Mouse (Mus musculus): ENCODE results near the gene Iqgap3. TPM values are rescaled to one million over a fixed set of nuclear protein-coding genes. Genes with fewer than 3 reads are reported as not detected.

Iqgap3 gene
- 1 to 10 TPM; 1.9 to 2.0 TPM for total RNA-seq (2021)

DNA sequence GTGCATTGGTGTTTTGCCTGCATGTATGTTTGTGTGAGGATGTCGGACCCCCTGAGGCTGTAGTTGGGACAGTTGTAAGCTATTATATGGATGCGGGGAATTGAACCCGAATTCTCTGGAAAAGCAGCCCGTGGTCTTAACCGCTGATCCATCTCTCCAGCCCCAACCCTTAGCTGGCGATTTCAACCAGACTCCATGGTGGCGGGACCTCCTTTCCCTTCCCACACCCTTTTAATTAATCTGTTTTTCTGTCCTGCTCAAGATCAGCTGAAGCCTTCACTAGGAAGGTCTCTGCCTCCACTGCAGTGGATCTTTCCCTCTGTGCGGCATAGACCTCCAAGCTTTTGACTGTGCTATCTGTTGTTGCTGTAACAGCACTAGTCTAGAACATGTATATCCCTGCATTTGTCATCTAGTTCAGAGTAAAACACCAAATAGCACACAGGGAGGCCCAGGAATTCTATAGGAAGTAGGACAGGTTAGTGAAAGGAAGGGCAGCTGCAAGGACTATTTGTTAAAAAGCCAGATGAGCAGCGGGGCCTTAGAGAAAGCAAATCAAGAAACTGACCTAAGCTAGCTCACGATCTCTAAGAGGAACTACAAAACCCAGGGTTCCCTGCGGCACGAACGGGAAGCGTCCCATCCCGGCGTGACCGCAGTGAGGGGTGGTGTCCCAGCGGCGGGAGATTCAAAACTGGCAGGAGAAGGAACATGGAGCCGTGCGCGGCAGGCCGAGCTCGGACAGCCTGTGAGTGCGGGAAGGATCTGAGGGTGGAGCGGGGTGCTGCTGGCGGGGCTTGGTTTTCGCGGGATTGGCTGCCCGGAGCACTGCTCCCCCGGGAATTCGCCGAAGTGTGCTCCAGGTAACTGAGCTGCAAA is at the start of gene Iqgap3:
Gene Iqgap3, plus strand, starts transcription at position 627 of the 879 bp plus-strand sequence.
- intact Hi-C loops (cut with DNase I) = no loop called here
- peak; percentile 83 to 94 for DNase-seq (ENCODE audit: extremely low spot score in 1 of 2, low spot score in 2 of 2)

DNA sequence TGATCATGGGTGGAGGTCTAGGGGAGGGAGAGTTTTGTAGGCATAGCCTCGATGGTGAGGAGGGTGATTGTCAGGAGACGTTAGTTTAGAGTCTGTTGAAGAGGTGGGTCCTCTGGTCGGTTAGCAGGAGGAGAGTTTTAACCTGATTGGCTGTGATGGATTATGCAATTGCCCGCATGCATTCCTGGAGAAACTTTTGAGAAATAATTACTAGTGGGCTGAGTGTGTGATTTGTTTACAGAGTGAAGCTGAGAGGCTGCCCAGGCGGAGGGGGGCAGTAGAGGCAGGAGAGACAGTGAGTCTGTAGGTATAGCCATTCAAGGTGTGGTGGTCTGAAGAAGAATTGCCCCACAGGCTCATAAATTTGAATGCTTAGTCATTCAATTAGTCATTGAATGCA is 48.3 kb upstream of the Iqgap3 start:
- DNase-seq (ENCODE audit: extremely low spot score in 1 of 2, low spot score in 2 of 2) = no peak
- intact Hi-C loops (cut with DNase I) = no loop called here

DNA sequence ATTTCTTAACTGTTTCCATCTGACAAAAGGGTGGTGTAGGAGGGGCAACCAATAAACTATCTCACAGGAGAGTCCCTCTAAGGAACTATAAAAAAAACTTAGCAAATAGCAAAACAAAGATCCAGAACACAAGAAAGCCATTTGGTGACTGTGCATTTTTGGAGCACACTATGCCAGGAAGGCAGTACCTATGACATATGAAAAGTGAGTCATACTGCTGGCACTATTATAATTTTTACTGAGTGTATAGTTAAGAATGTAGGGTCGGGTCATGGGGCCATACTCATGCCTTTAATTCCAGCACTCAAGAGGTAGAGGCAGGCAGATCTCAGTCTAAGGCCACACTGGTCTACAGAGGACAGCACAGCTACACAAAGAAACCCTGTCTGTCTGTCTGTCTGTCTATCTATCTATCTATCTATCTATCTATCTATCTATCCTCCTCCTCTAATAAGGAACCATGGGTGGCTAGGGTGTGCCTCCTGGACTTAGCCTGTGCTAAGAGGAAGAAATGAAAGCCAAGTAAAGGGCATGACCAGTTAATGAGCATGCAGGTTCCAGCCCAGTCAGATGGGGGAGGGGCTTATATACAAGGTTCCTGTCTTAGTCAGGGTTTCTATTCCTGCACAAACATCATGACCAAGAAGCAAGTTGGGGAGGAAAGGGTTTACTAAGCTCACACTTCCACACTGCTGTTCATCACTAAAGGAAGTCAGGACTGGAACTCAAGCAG is 46.0 kb upstream of the Iqgap3 start:
- intact Hi-C loops (cut with DNase I) = no loop called here
- no peak for DNase-seq (ENCODE audit: extremely low spot score in 1 of 2, low spot score in 2 of 2)

DNA sequence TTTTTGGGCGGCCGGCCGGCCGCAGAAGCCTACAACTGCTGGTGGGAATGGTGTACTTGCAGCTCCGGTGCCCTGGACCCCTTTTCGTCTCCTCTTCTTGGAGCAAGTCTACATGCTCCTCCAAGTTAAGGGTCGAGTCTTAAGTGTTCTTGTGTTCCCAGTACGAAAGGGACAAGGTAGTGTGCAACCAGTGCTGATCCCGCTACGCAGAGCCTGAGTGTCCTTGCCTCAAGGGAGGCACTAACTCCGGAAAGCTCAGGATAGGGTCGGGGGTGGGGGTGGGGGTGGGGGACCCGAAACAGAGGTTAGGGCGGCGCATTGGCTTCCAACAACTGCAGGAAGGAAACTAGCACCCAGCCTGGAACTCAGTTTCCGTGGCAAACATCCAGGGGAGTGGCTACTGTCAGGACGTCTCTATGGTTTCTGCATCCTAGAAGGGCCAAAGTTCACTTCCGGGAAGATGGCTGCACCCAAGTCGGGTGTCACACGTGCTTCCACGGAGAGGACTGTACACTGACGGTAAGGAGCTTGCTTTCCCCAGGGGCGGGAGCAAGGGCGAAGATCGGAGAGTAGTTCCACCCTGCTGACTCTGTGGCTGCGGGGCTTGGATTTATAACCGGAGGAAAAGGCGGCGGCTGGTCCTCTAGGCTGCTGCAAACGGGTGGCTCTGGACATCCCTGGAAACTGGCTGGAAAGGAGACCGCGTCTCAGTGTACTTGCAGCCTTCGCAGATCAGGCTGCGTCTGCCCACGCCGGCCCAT is 38.9 kb upstream of the Iqgap3 start, which contains the start of gene Gpatch4:
Gene Gpatch4, plus strand, starts transcription at position 448 of the 761 bp plus-strand sequence.
- intact Hi-C loops (cut with DNase I) = no loop called here
- peak; percentile 91 to 95 for DNase-seq (ENCODE audit: extremely low spot score in 1 of 2, low spot score in 2 of 2)

DNA sequence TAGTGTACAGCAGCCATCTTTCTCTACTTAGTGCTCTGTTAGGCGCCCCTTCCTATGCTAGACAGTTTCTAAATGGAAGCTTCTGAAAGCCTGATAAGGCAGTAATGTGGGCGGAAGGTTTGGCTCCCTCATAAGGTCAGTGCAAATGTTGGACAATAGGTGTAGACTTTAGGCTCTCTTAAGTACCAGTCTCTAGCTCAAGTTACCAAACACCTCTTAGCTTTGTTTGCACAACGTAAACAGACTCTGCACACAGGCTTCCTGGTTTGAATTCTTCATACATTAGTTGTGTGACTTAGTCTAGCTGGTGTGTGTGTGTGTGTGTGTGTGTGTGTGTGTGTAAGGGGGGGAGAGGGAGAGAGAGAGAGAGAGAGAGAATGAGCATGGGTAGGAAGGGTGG is 32.2 kb upstream of the Iqgap3 start:
- DNase-seq (ENCODE audit: extremely low spot score in 1 of 2, low spot score in 2 of 2) = no peak

DNA sequence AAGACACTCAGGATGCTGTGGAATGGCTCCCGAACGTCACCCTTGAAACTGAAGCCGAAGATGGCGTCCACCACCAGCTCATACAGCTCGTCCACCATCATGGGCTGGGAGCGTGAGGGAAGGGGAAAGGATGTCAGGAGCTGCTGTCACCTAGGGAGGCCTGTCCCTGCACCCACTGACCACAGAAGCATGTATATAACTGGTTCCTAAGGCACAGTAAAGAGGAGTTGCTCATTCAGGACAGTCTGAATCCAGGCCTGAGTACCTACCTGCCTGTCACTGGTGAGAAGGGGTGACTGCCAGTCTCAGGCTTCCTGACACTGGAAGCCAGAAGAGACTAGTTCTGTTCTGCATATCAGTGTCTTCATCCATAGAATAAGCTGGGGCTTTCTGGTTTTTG is 24.7 kb upstream of the Iqgap3 start:
- intact Hi-C loops (cut with DNase I) = no loop called here
- DNase-seq (ENCODE audit: extremely low spot score in 1 of 2, low spot score in 2 of 2) = no peak

More for the DNA sequence above, 32.2 kb upstream of the Iqgap3 start:
- intact Hi-C loops (cut with DNase I) = no loop called here

DNA sequence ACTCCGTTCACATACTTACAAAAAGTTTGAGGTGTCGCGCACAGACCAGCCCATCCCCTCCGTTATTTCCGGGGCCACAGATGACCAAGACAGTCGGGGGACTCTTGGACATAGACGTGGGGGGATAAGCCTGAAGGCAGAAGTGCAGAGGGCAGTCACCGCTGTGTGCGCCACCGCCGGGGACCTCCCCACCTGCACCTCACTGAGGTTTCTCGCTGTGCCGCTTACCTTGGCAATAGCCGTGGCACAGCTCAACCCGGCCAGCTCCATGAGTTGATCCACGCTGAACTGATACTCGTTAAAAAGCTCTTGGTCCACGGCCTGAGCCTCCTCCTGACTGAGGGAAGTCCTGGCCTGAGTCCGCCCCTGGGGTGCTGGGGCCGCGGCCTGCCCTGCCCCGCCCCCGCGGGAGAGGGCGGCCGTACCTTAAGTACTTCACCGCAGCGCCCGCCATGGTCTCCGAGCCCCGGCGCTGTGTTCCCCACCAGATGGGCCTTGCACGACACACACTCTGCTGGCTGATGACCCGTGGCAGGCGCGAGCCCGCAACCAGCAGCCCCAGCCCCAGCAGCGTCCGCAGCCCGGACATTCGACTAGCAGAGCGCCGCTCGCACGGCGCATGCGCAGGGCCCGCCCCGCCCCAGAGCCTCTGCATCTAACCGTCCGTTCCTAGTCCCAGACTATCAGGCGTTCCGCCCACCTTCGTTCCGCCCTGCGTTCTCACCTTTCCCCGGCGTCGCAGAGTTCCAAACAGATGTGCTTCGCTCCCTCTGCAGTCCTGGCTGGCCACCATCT is 23.7 kb upstream of the Iqgap3 start, which contains the start of gene Naxe:
Gene Naxe, minus strand, starts transcription at position 594 of the 795 bp plus-strand sequence.
- DNase-seq (ENCODE audit: extremely low spot score in 1 of 2, low spot score in 2 of 2) = peak; percentile 72 to 92
- intact Hi-C loops (cut with DNase I) = no loop called here

DNA sequence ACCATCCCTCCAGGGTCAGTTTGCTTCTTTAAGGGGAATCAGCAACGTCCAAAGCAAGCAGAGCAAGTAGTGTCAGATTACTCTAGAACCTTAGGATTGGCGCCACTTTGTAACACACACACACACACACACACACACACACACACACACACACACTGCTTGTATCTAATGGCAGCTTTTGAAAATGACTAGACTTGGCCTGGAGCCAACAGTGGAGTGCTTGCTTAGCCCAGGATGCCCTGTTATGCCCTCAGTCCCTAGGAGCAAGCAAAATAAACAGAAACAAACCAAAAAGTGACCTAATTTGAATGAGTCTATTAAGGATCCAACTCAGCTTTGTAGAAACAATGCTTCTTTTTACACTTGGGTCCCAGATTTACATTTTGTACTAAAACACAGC is 13.4 kb upstream of the Iqgap3 start:
- intact Hi-C loops (cut with DNase I) = no loop called here
- no peak for DNase-seq (ENCODE audit: extremely low spot score in 1 of 2, low spot score in 2 of 2)

DNA sequence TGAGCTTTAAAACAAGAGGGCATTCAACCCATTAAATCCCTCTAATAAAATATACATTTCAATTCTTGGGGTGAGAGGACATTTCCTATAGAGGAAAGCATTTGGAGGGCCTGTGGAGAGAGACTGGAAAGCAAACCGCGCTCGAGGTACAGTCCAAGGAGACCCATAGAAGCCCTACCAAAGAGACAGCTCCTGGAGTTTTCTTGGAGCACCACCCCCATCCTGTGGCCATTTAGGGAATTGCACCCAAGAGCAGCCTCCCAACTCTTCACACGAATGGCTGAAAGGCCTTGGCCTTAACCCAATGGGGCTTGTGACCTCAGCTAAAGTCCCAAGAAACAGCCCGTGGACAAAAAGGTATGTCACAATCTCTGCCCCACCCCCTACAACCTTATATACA is 10.0 kb upstream of the Iqgap3 start:
- DNase-seq (ENCODE audit: extremely low spot score in 1 of 2, low spot score in 2 of 2) = peak; percentile 81 to 85
- intact Hi-C loops (cut with DNase I) = loop anchor here (2.0 kb wide), 3 partner anchors 59 to 135 kb away; partner anchors contain the start of gene Nes

DNA sequence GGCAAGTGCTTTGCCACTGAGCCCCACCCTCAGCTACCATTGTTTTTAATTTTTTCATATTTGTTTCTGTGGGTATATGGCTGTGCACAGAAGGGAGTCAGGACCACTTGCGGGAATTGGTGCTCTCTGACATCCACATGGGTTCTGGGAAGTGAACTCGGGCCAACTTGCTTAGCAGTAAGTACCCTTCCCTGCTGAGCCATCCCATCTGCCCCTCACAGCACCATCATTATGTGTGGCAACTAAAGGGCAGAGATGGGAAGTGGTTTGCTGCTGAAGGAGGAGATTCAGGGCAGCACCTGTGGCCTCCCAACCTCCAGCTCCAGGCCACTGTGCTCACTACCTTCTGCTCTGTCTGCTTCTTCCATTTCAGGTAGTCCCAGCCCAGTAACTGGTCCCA is 8.1 kb upstream of the Iqgap3 start:
- no peak for DNase-seq (ENCODE audit: extremely low spot score in 1 of 2, low spot score in 2 of 2)
- intact Hi-C loops (cut with DNase I) = loop anchor here (2.0 kb wide), 1 partner anchor 103 kb away; the partner anchor contains the start of gene Nes

DNA sequence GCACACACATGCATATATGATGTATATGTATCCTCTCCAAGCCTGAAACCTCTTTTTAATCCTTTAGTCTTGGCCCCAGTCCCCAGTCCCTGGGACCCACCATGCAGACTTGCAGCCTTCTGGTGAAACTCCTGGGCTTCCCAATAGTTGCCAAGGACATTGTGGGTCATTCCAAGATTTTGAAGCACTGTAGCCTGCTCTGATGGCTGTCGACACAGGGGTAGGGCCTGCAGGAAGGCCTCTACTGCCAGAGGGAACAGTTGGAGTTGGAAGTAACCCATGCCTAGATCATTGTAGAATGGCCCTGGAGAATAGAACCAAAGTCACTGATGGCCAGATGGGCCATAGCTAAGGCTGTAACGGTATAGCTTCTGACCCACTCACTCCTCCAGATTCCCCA is 7.4 kb upstream of the Iqgap3 start:
- intact Hi-C loops (cut with DNase I) = no loop called here
- no peak for DNase-seq (ENCODE audit: extremely low spot score in 1 of 2, low spot score in 2 of 2)

DNA sequence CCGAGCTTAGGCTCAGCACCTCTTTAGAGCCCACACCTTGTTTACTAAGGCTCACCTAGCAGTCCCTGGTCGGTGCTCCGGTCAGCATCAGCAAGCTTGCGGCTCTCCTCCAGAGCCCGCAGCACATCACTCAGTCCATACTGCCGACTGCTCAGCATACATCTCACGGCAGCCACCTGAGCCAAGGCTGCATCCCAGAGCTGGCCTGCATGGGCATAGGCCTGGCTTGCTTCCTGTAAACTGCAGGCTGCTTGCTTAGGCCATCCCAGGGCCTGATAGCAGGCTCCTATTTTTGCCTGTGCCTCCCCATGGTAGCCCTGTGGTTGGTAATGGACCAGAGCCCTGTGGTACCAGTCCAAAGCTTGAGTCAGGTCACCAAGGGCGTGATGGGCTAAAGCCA is 7.0 kb upstream of the Iqgap3 start:
- intact Hi-C loops (cut with DNase I) = no loop called here
- no peak for DNase-seq (ENCODE audit: extremely low spot score in 1 of 2, low spot score in 2 of 2)

DNA sequence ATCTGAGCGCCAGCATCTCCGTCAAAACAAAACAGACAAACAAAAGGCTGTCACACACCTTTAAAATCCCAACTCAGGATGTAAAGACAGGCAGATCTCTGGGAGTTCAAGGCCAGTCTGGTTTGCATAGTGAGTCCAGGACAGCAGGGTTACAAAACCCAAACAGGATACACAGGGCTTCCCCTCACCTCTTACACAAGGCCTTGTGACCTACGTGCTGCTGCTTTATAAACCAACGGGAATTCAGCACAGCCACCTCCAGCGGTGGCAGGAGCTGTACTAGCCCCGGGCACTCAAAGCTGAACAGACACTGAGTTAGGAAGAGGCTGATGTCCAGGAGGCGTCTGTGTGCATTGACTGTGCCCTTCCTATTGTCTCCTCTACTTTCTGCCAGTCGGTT is 4.3 kb upstream of the Iqgap3 start:
- DNase-seq (ENCODE audit: extremely low spot score in 1 of 2, low spot score in 2 of 2) = no peak
- intact Hi-C loops (cut with DNase I) = no loop called here

DNA sequence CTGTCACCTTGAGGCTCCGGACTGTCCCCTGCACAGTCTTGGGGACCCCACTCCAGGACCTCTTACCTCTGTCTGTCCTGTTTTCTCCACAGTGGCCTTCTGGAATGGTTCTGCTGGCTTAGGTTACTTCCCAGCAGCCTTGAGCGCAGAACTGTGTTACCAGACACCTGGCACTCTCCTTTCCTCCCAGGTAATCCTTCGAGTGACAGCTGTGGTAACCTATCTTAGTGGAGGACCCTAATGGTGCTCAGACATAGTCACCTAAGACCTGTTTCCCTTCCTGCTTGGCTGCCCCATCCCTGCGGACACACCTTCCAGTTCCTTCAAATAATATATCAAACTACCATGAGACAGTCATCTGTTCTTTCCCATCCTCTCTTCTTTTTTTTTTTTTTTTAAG is 3.6 kb upstream of the Iqgap3 start, which contains the start of gene Ttc24:
Gene Ttc24, minus strand, starts transcription at position 101 of the 400 bp plus-strand sequence.
- no peak for DNase-seq (ENCODE audit: extremely low spot score in 1 of 2, low spot score in 2 of 2)

DNA sequence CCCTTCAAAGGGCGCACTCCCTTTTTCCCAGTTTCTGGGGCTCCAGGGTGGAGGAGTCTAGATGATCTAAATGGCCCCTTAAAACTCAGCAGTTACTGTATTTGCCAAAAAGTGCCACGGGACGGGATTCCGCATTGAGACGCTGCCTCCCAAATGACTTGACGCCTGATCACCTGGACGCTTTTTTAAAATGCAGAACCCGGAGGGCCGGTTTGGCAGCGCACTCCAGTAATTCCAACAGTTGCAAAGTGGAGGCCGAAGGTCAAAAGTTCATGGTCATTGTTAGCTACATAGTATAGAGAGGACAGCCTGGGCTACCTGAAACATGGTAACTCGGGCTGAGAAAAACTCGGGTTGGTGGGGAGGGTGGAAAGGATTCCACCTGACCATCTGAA is 450 bp downstream of the Iqgap3 start:
- intact Hi-C loops (cut with DNase I) = no loop called here
- DNase-seq (ENCODE audit: extremely low spot score in 1 of 2, low spot score in 2 of 2) = no peak

More for the DNA sequence above, 3.6 kb upstream of the Iqgap3 start, which contains the start of gene Ttc24:
- intact Hi-C loops (cut with DNase I) = no loop called here

DNA sequence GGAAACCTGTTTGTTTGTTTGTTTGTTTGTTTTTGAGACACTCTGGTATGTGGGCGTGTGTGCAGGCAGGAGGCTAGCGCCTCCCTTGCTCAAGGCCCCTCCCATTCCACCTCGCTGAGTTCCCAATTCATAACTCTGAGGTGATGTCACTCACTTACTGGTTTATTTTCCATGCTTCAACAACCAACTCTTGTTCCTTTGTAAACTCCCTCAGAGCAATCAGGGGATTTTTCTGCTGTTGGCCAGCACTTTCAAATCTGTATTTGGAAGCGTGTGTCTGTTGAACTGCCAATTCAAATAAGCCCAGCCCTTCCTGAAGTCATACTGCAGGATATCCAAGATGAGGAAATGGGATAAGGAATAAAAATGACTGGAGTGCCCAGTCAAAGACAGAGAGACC is 892 bp downstream of the Iqgap3 start:
- DNase-seq (ENCODE audit: extremely low spot score in 1 of 2, low spot score in 2 of 2) = no peak
- intact Hi-C loops (cut with DNase I) = no loop called here

DNA sequence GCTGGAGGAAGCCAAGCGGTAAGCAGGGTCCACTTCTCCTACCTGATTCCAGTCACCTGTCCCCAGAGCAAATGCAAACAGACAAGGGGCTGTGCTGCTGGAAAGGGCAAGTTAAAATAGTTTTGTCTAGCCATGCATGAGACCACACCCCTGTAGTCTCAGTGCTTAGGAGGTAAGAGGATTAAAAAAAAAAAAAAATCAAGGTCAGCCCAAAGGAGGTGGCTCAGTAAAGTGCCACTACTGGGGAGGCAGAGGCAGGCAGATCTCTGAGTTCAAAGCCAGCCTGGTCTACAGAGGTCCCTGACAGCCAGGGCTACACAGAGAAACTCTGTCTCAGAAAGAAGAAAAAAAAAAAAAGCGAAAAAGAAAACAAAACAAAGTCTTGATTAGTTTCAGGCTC is 2.2 kb downstream of the Iqgap3 start:
- DNase-seq (ENCODE audit: extremely low spot score in 1 of 2, low spot score in 2 of 2) = no peak
- intact Hi-C loops (cut with DNase I) = no loop called here

DNA sequence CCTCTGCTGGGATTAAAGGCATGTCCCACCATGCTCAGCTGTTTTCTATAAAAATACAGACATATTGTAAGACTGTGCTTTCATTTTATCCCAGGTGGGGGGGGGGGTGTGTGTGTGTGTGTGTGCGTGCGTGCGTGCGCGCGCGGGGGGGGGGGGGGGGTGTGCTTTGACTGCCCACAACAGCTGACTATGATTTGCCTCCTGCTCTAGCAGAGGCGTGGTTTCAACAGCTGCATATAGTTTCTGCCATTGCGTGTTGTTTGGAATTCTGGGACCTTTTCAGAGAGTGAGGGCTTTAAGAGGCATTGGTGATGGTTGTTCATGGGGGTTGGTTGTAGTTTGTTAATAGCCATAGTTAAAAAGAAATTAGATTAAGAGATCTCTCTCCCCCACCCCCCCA is 3.7 kb downstream of the Iqgap3 start:
- no peak for DNase-seq (ENCODE audit: extremely low spot score in 1 of 2, low spot score in 2 of 2)
- intact Hi-C loops (cut with DNase I) = loop anchor here (5.0 kb wide), 1 partner anchor 87 kb away; no protein-coding TSS in a partner anchor
